In the genomic region with DNA sequence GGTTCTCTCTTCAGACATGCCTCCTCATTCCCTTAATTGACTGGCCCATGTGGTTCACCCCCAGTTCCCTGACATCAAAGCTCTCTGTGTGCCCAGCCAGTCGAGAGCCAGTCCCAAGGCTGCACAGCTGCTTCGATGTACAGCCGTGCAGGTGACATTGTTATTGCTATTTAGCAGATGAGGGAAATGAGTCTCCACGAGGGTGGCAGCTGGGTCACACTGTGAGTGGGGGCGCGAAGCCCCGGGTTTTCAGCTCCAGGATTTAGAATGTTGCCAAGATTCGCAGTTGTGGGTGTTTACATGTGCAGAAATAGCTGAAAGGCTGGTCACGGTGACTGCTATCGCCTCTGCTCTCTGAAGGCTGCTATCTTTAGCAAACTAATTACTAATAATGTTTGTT, we compare ENCODE assay signal across 26 mouse cellular contexts. TPM values are rescaled to one million over a fixed set of nuclear protein-coding genes. Genes with fewer than 3 reads are reported as not detected.
DNase-seq lines count a peak whose midpoint lies in the region; ATAC-seq and TF ChIP-seq lines count a peak whose summit lies in the region.
"Had no signal": no experiment of that assay in that cellular context is flagged by ENCODE, and none has a peak within 500 bp of the region (broad histone marks: within the 10 kb centered on the region; RNA-seq: fewer than 3 reads in every experiment).

No protein-coding gene starts in this region.

- 15% methylated on average over 10 of the region's 10 CpGs for WGBS in olfactory bulb, adult 2 months

- H3K4me1 ChIP-seq in olfactory bulb, adult 2 months (ENCODE audit: control insufficient read depth, insufficient read depth, low read length) = peaks cover 51% of the 10 kb centered on the region

- DNase-seq in frontal cortex, postnatal 25 days (ENCODE audit: low spot score in 2 of 2) = no peak
- DNase-seq in layer of hippocampus, adult 9-11 months = peak; percentile 64
- no peak for DNase-seq in layer of hippocampus, postnatal 25 days (ENCODE audit: extremely low spot score in 1 of 2, low spot score in 1 of 2)
- peak; percentile 51 for DNase-seq in right cerebral cortex, adult 18-20 months
- no peak for DNase-seq in right cerebral cortex, postnatal 36 days (ENCODE audit: low spot score in 2 of 2)
- no peak for DNase-seq in kidney, adult 9 months
- DNase-seq: adrenal gland, postnatal 25 days; cerebellum, adult 11 months; cerebellum, adult 9-11 months; gastrocnemius, postnatal 10 days; heart, postnatal 4 days; kidney, adult 18-20 months; layer of hippocampus, postnatal 36 days; liver; thymus, postnatal 36 days had no signal

- peak overlapping the region; percentile 97 for H3K27ac ChIP-seq in olfactory bulb, adult 2 months (ENCODE audit: insufficient read depth, low read depth, low read length)
- H3K27ac ChIP-seq: forebrain, embryonic 10.5 days; heart, embryonic 10.5 days; kidney, postnatal 0 days; macrophage; midbrain, embryonic 12.5 days had no signal

- ATAC-seq in frontal cortex, adult (ENCODE audit: low TSS enrichment) = peak; percentile 20; the same call in 1 of the 2 replicates
- ATAC-seq: inflammation-experienced regulatory T-cells, adult 6 months had no signal

- H3K4me3 ChIP-seq in olfactory bulb, adult 2 months (ENCODE audit: insufficient read depth, low read depth, low read length) = no peak overlapping the region
- H3K4me3 ChIP-seq: forebrain, embryonic 10.5 days; heart, embryonic 10.5 days; midbrain, embryonic 12.5 days had no signal

- no peak for TF ChIP-seq POLR2A in olfactory bulb, adult 2 months (IDR thresholded peaks at IDR 0.05; ENCODE audit: insufficient read depth, low read depth, low read length)

- no peak for TF ChIP-seq CTCF in olfactory bulb, adult 2 months (IDR thresholded peaks at IDR 0.05; ENCODE audit: insufficient read depth, low read depth, low read length)

RNA-seq across cellular contexts. Expression of a gene that starts 27.8 kb away (rescaled TPM):
- 10 to 100 TPM; 35.5 to 42.1 TPM for total RNA-seq in layer of hippocampus, postnatal 25 days (2021)
- polyA plus RNA-seq in olfactory bulb, adult 2 months (2012; ENCODE audit: insufficient read depth, insufficient read length, low replicate concordance, missing spikeins) = 128 TPM in 1 of 2 replicates, not detected in the other
- total RNA-seq: common myeloid progenitor, adult 5-6 weeks; granulocyte monocyte progenitor cell, adult 5-6 weeks; monocyte, adult 5-6 weeks had no signal
- polyA plus RNA-seq: macrophage had no signal

Comparison
In these comparisons a context has a peak if more than half of its experiments do, and no peak if none do; other contexts are left out.
1. DNase-seq: peak in layer of hippocampus, adult 9-11 months (single experiment) and right cerebral cortex, adult 18-20 months (single experiment); none in frontal cortex, postnatal 25 days (0 of 2), layer of hippocampus, postnatal 25 days (0 of 2), right cerebral cortex, postnatal 36 days (0 of 2) and kidney, adult 9 months (single experiment).